Mouse (Mus musculus): ENCODE measurements around the gene Antxr2. TPM values are rescaled to one million over a fixed set of nuclear protein-coding genes. Genes with fewer than 3 reads are reported as not detected.

Antxr2 gene
- polyA plus RNA-seq, 1 experiment from 2014 or later: 22.2 TPM

DNA sequence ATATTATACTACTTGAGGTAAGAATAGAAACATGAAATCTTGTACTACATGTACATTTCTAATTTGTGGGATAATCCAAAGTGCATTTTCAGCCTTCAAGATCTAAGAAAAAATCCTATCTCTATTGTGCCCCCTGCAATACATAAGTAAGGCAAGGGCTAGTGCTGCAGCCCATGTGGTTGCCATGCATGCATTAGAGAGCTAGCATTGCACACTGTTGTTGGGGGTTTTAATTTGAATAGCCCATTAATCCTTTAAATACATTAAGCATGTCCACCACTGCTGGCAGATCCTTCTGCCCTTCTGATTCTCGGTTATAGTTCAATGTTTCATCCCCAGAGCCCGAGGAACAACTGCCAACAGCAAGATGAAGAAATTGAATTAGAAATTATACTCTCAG, 116.0 kb downstream of the Antxr2 start:
- Histone ChIP-seq H3K4me1 (ENCODE audit: control insufficient read depth, insufficient read depth, low read length) (no peaks in the 10 kb centered on the region), H3K9me3 (ENCODE audit: control insufficient read depth, low read depth, low read length) (no peaks in the 10 kb centered on the region), H3K4me2 (replicated peaks; ENCODE audit: low read depth, low read length) (no peak overlapping the region), H3K9ac (replicated peaks; ENCODE audit: low read depth, low read length) (no peak overlapping the region), H3K36me3 (ENCODE audit: control insufficient read depth, insufficient read depth, low read length) (no peaks in the 10 kb centered on the region), H3K4me3 (ENCODE audit: low read depth, low read length) (no peak overlapping the region), H3K27ac (ENCODE audit: low read length) (no peak overlapping the region), H3K27me3 (ENCODE audit: control insufficient read depth, insufficient read depth, low read length) (no peaks in the 10 kb centered on the region)
- ATAC-seq (ENCODE audit: insufficient number of reproducible peaks, insufficient read depth, low FRiP score, low read depth): no peak
- 82% methylated on average over 2 of the region's 2 CpGs for WGBS

GRCm38 (mm10) chr5:97913901-97914300, 116.9 kb downstream of the Antxr2 start:
- H3K4me1 ChIP-seq (ENCODE audit: control insufficient read depth, insufficient read depth, low read length): no peaks in the 10 kb centered on the region
- H3K9ac ChIP-seq (replicated peaks; ENCODE audit: low read depth, low read length): no peak overlapping the region
- no peak overlapping the region for H3K27ac ChIP-seq (ENCODE audit: low read length)
- H3K4me3 ChIP-seq (ENCODE audit: low read depth, low read length): no peak overlapping the region
- H3K4me2 ChIP-seq (replicated peaks; ENCODE audit: low read depth, low read length): no peak overlapping the region
- H3K27me3 ChIP-seq (ENCODE audit: control insufficient read depth, insufficient read depth, low read length): no peaks in the 10 kb centered on the region
- no peak for ATAC-seq (ENCODE audit: insufficient number of reproducible peaks, insufficient read depth, low FRiP score, low read depth)
- no peaks in the 10 kb centered on the region for H3K36me3 ChIP-seq (ENCODE audit: control insufficient read depth, insufficient read depth, low read length)
- H3K9me3 ChIP-seq (ENCODE audit: control insufficient read depth, low read depth, low read length): no peaks in the 10 kb centered on the region
- 94% methylated on average over 6 of the region's 6 CpGs for WGBS

DNA sequence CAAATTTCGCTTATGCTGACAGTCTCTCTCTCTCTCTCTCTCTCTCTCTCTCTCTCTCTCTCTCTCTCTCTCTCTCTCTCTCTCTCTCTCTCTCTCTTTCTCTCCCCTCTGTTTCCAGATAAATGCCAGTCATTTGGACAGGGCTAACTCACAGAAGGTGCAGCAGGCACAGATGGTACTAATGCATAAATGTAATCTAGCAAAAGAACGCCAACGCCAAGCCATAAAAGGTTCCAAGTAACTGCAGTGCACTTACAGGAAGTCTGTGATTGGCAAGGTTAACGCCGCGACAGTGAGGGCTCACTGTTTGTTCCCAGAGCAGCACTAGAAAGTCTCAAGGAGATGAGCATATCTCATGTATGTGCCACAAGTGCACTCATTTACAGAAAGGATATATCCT, 123.4 kb downstream of the Antxr2 start:
- no peak overlapping the region for H3K4me3 ChIP-seq (ENCODE audit: low read depth, low read length)
- no peak for ATAC-seq (ENCODE audit: insufficient number of reproducible peaks, insufficient read depth, low FRiP score, low read depth)
- WGBS: 81% methylated on average over 6 of the region's 6 CpGs
- no peaks in the 10 kb centered on the region for H3K9me3 ChIP-seq (ENCODE audit: control insufficient read depth, low read depth, low read length)
- H3K36me3 ChIP-seq (ENCODE audit: control insufficient read depth, insufficient read depth, low read length): no peaks in the 10 kb centered on the region
- H3K4me2 ChIP-seq (replicated peaks; ENCODE audit: low read depth, low read length): no peak overlapping the region
- H3K4me1 ChIP-seq (ENCODE audit: control insufficient read depth, insufficient read depth, low read length): no peaks in the 10 kb centered on the region
- no peak overlapping the region for H3K9ac ChIP-seq (replicated peaks; ENCODE audit: low read depth, low read length)
- no peak overlapping the region for H3K27ac ChIP-seq (ENCODE audit: low read length)
- no peaks in the 10 kb centered on the region for H3K27me3 ChIP-seq (ENCODE audit: control insufficient read depth, insufficient read depth, low read length)

DNA sequence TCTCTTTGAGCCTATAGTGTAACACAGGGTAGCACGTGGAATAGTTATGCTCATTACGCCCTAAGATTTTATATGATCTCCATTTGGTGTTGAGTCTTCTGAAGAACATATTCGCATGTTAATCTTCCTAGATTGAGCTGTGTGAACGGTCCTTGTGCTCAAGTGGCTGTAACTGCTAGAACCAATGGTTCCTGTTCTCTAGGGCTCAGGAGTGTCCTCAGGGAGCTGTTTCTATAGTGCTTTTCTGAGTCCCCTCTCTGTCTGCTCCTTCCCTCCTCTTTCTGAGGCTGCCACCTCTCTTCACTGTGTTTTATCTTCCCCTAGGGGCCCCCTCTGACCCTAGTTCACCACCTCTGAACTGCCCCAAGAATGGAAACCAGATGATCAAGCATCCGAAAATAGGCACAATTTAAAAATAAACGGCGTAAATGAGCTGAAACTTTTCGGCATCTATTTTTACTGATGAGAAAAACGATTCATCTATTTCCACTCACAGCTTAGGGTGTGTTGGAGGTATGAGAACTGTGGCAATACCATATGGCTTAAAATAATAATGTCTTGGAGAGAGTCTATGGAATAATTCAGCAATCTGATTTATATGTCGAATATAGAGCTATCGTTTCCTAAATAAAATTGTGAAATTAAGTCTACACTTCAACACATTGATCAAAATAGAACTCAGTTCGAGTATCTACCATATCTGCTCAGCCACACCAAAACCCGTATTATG, 124.1 kb downstream of the Antxr2 start:
- Histone ChIP-seq H3K27me3 (ENCODE audit: control insufficient read depth, insufficient read depth, low read length) (no peaks in the 10 kb centered on the region), H3K4me3 (ENCODE audit: low read depth, low read length) (no peak overlapping the region), H3K9ac (replicated peaks; ENCODE audit: low read depth, low read length) (no peak overlapping the region), H3K4me1 (ENCODE audit: control insufficient read depth, insufficient read depth, low read length) (no peaks in the 10 kb centered on the region), H3K4me2 (replicated peaks; ENCODE audit: low read depth, low read length) (no peak overlapping the region), H3K9me3 (ENCODE audit: control insufficient read depth, low read depth, low read length) (no peaks in the 10 kb centered on the region), H3K27ac (ENCODE audit: low read length) (no peak overlapping the region), H3K36me3 (ENCODE audit: control insufficient read depth, insufficient read depth, low read length) (no peaks in the 10 kb centered on the region)
- WGBS: 89% methylated on average over 13 of the region's 13 CpGs
- no peak for ATAC-seq (ENCODE audit: insufficient number of reproducible peaks, insufficient read depth, low FRiP score, low read depth)

DNA sequence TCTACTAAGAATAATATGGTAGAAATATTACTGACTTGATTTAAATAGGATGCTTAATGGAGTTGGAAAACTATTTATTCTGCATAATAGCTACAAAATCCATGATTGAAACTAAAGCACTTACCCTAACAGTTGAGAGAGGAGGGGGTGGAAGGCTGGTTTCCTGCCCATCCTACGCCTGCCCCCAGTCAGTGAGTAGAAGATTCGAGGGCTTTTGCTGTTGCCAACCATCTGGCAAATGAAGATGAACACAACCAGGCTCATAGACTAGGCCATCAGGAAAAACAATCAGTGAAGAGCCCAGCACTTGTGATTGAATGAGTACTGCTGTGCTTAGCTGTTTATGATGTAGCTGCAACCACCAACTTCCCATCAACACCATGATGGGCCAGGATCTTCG, 125.0 kb downstream of the Antxr2 start:
- no peak for ATAC-seq (ENCODE audit: insufficient number of reproducible peaks, insufficient read depth, low FRiP score, low read depth)
- Histone ChIP-seq H3K9me3 (ENCODE audit: control insufficient read depth, low read depth, low read length) (no peaks in the 10 kb centered on the region), H3K36me3 (ENCODE audit: control insufficient read depth, insufficient read depth, low read length) (no peaks in the 10 kb centered on the region), H3K4me3 (ENCODE audit: low read depth, low read length) (no peak overlapping the region), H3K4me2 (replicated peaks; ENCODE audit: low read depth, low read length) (no peak overlapping the region), H3K27me3 (ENCODE audit: control insufficient read depth, insufficient read depth, low read length) (no peaks in the 10 kb centered on the region), H3K27ac (ENCODE audit: low read length) (no peak overlapping the region), H3K9ac (replicated peaks; ENCODE audit: low read depth, low read length) (no peak overlapping the region), H3K4me1 (ENCODE audit: control insufficient read depth, insufficient read depth, low read length) (no peaks in the 10 kb centered on the region)
- WGBS: 92% methylated on average over 3 of the region's 3 CpGs

- Histone ChIP-seq H3K9ac (replicated peaks; ENCODE audit: low read depth, low read length) (no peak overlapping the region), H3K4me3 (ENCODE audit: low read depth, low read length) (no peak overlapping the region), H3K9me3 (ENCODE audit: control insufficient read depth, low read depth, low read length) (no peaks in the 10 kb centered on the region), H3K27ac (ENCODE audit: low read length) (no peak overlapping the region), H3K4me1 (ENCODE audit: control insufficient read depth, insufficient read depth, low read length) (no peaks in the 10 kb centered on the region), H3K36me3 (ENCODE audit: control insufficient read depth, insufficient read depth, low read length) (no peaks in the 10 kb centered on the region), H3K27me3 (ENCODE audit: control insufficient read depth, insufficient read depth, low read length) (no peaks in the 10 kb centered on the region), H3K4me2 (replicated peaks; ENCODE audit: low read depth, low read length) (no peak overlapping the region)
- WGBS: 89% methylated on average over 7 of the region's 7 CpGs
- ATAC-seq (ENCODE audit: insufficient number of reproducible peaks, insufficient read depth, low FRiP score, low read depth): no peak
Measured at GRCm38 (mm10) chr5:97901096-97901495, 129.7 kb downstream of the Antxr2 start.

GRCm38 (mm10) chr5:97899321-97899720, 131.5 kb downstream of the Antxr2 start:
- 86% methylated on average over 5 of the region's 5 CpGs for WGBS
- no peak overlapping the region for H3K9ac ChIP-seq (replicated peaks; ENCODE audit: low read depth, low read length)
- no peak for ATAC-seq (ENCODE audit: insufficient number of reproducible peaks, insufficient read depth, low FRiP score, low read depth)
- no peaks in the 10 kb centered on the region for H3K27me3 ChIP-seq (ENCODE audit: control insufficient read depth, insufficient read depth, low read length)
- H3K36me3 ChIP-seq (ENCODE audit: control insufficient read depth, insufficient read depth, low read length): no peaks in the 10 kb centered on the region
- H3K4me1 ChIP-seq (ENCODE audit: control insufficient read depth, insufficient read depth, low read length): no peaks in the 10 kb centered on the region
- H3K9me3 ChIP-seq (ENCODE audit: control insufficient read depth, low read depth, low read length): peaks cover 7% of the 10 kb centered on the region; the same call in 1 of the 2 replicates
- no peak overlapping the region for H3K4me2 ChIP-seq (replicated peaks; ENCODE audit: low read depth, low read length)
- H3K4me3 ChIP-seq (ENCODE audit: low read depth, low read length): no peak overlapping the region
- H3K27ac ChIP-seq (ENCODE audit: low read length): no peak overlapping the region

GRCm38 (mm10) chr5:97885427-97885826, 145.4 kb downstream of the Antxr2 start:
- WGBS: 95% methylated on average over 6 of the region's 6 CpGs

DNA sequence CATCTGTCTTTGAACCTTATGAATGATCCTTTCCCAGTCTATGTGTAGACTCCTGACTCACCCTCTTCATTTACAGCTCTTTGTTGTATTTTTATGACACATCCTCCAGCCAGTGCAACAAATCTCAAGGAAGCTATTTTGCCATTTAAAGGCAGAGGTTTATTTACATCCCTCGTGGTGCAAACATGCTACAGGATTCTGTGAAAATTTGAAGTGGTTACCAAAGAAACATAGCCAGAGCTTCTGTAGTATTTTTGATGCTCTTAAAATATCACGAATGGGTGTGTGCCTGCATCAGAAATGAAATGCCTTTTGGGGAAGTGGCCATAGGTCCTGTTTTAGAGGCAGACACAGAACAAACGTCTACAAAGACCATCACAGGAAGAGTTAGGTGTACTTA, 146.7 kb downstream of the Antxr2 start:
- ATAC-seq (ENCODE audit: insufficient number of reproducible peaks, insufficient read depth, low FRiP score, low read depth): no peak
- no peak overlapping the region for H3K9ac ChIP-seq (replicated peaks; ENCODE audit: low read depth, low read length)
- H3K4me3 ChIP-seq (ENCODE audit: low read depth, low read length): no peak overlapping the region
- H3K9me3 ChIP-seq (ENCODE audit: control insufficient read depth, low read depth, low read length): no peaks in the 10 kb centered on the region
- H3K36me3 ChIP-seq (ENCODE audit: control insufficient read depth, insufficient read depth, low read length): peaks cover 3% of the 10 kb centered on the region
- H3K4me1 ChIP-seq (ENCODE audit: control insufficient read depth, insufficient read depth, low read length): no peaks in the 10 kb centered on the region
- WGBS: 81% methylated on average over 3 of the region's 3 CpGs
- no peaks in the 10 kb centered on the region for H3K27me3 ChIP-seq (ENCODE audit: control insufficient read depth, insufficient read depth, low read length)
- no peak overlapping the region for H3K27ac ChIP-seq (ENCODE audit: low read length)
- no peak overlapping the region for H3K4me2 ChIP-seq (replicated peaks; ENCODE audit: low read depth, low read length)

More at GRCm38 (mm10) chr5:97885427-97885826, 145.4 kb downstream of the Antxr2 start:
- no peaks in the 10 kb centered on the region for H3K4me1 ChIP-seq (ENCODE audit: control insufficient read depth, insufficient read depth, low read length)
- peaks cover 3% of the 10 kb centered on the region for H3K36me3 ChIP-seq (ENCODE audit: control insufficient read depth, insufficient read depth, low read length)
- H3K4me3 ChIP-seq (ENCODE audit: low read depth, low read length): no peak overlapping the region
- H3K9ac ChIP-seq (replicated peaks; ENCODE audit: low read depth, low read length): no peak overlapping the region
- no peak overlapping the region for H3K4me2 ChIP-seq (replicated peaks; ENCODE audit: low read depth, low read length)
- H3K9me3 ChIP-seq (ENCODE audit: control insufficient read depth, low read depth, low read length): no peaks in the 10 kb centered on the region
- no peaks in the 10 kb centered on the region for H3K27me3 ChIP-seq (ENCODE audit: control insufficient read depth, insufficient read depth, low read length)
- ATAC-seq (ENCODE audit: insufficient number of reproducible peaks, insufficient read depth, low FRiP score, low read depth): no peak
- H3K27ac ChIP-seq (ENCODE audit: low read length): no peak overlapping the region
